Comparison of ENCODE assay signal across 8 mouse cellular contexts in genomic region chr3:90612728-90613291, GRCm38 (mm10). TPM values are rescaled to one million over a fixed set of nuclear protein-coding genes. Genes with fewer than 3 reads are reported as not detected.
DNase-seq lines count a peak whose midpoint lies in the region; ATAC-seq and TF ChIP-seq lines count a peak whose summit lies in the region.

S100a6 (plus strand) TSS chr3:90612882.

- peaks cover 4% of the 10 kb centered on the region; the same call in 1 of the 2 replicates for H3K4me1 ChIP-seq in intestine, postnatal 0 days (replicated peaks; ENCODE audit: control insufficient read depth, insufficient read depth, low read length)
- H3K4me1 ChIP-seq in limb, embryonic 12.5 days (replicated peaks): peaks cover 17% of the 10 kb centered on the region
- peaks cover 7% of the 10 kb centered on the region for H3K4me1 ChIP-seq in midbrain, embryonic 13.5 days (replicated peaks)
- H3K4me1 ChIP-seq in stomach, embryonic 14.5 days (ENCODE audit: control insufficient read depth, insufficient read depth, low read length): peaks cover 16% of the 10 kb centered on the region; the same call in 1 of the 2 replicates

- no peaks in the 10 kb centered on the region for H3K9me3 ChIP-seq in intestine, postnatal 0 days (ENCODE audit: control insufficient read depth)
- H3K9me3 ChIP-seq in limb, embryonic 12.5 days: 0 out of 2 replicates have a peak, but pooled peaks cover 2% of the 10 kb centered on the region
- no peaks in the 10 kb centered on the region for H3K9me3 ChIP-seq in midbrain, embryonic 13.5 days
- no peaks in the 10 kb centered on the region; the same call in 1 of the 2 replicates for H3K9me3 ChIP-seq in stomach, embryonic 14.5 days (ENCODE audit: control insufficient read depth, low read depth, low read length)

- H3K4me2 ChIP-seq in intestine, postnatal 0 days (replicated peaks; ENCODE audit: low read depth): peak within 1 kb of the TSS; percentile 62
- H3K4me2 ChIP-seq in limb, embryonic 12.5 days: peak within 1 kb of the TSS; percentile 78
- H3K4me2 ChIP-seq in midbrain, embryonic 13.5 days (replicated peaks): peak within 1 kb of the TSS; percentile 65
- H3K4me2 ChIP-seq in stomach, embryonic 14.5 days (replicated peaks; ENCODE audit: low read depth, low read length): peak within 1 kb of the TSS; percentile 69

- no peak within 1 kb of the TSS; the same call in none of the 2 replicates for H3K27ac ChIP-seq in intestine, postnatal 0 days (ENCODE audit: low read depth, low read length)
- no peak within 1 kb of the TSS for H3K27ac ChIP-seq in limb, embryonic 12.5 days
- no peak within 1 kb of the TSS for H3K27ac ChIP-seq in midbrain, embryonic 13.5 days
- peak within 1 kb of the TSS; percentile 21; the same call in 1 of the 2 replicates for H3K27ac ChIP-seq in stomach, embryonic 14.5 days (ENCODE audit: low read length)

- TF ChIP-seq CTCF in intestine, postnatal 0 days (IDR thresholded peaks at IDR 0.05; ENCODE audit: low read depth): peak; percentile 82

- peak within 1 kb of the TSS; percentile 34 for H3K9ac ChIP-seq in intestine, postnatal 0 days (ENCODE audit: low read depth, low read length)
- peak within 1 kb of the TSS; percentile 48 for H3K9ac ChIP-seq in limb, embryonic 12.5 days (replicated peaks)
- H3K9ac ChIP-seq in midbrain, embryonic 13.5 days (replicated peaks): peak within 1 kb of the TSS; percentile 39; the same call in 1 of the 2 replicates
- 0 out of 2 replicates have a peak within 1 kb of the TSS, but pooled peaks have one; percentile 25 for H3K9ac ChIP-seq in stomach, embryonic 14.5 days (replicated peaks; ENCODE audit: low read depth, low read length)

- no peaks in the 10 kb centered on the region for H3K27me3 ChIP-seq in intestine, postnatal 0 days (replicated peaks; ENCODE audit: control insufficient read depth, insufficient read depth, low read length)
- H3K27me3 ChIP-seq in limb, embryonic 12.5 days: no peaks in the 10 kb centered on the region
- peaks cover 10% of the 10 kb centered on the region for H3K27me3 ChIP-seq in midbrain, embryonic 13.5 days
- H3K27me3 ChIP-seq in stomach, embryonic 14.5 days (ENCODE audit: control insufficient read depth, insufficient read depth, low read length): no peaks in the 10 kb centered on the region

- peak; percentile 23; the same call in 1 of the 2 replicates for ATAC-seq in intestine, postnatal 0 days
- ATAC-seq in limb, embryonic 12.5 days (ENCODE audit: insufficient number of reproducible peaks, insufficient read depth, low FRiP score, low TSS enrichment, low read depth): peak; percentile 77; the same call in 1 of the 2 replicates
- ATAC-seq in midbrain, embryonic 13.5 days: peak; percentile 84
- ATAC-seq in stomach, embryonic 14.5 days (ENCODE audit: insufficient number of reproducible peaks, insufficient read depth, low FRiP score, low read depth): peak; percentile 70

- WGBS in intestine, postnatal 0 days: 2% methylated on average over 23 of the region's 23 CpGs
- under 1% methylated on average over 23 of the region's 23 CpGs for WGBS in limb, embryonic 12.5 days
- under 1% methylated on average over 23 of the region's 23 CpGs for WGBS in midbrain, embryonic 13.5 days
- WGBS in stomach, embryonic 14.5 days: 1% methylated on average over 23 of the region's 23 CpGs

- peak within 1 kb of the TSS; percentile 38 for H3K4me3 ChIP-seq in intestine, postnatal 0 days (ENCODE audit: low read depth, low read length)
- peak within 1 kb of the TSS; percentile 42 for H3K4me3 ChIP-seq in limb, embryonic 12.5 days (replicated peaks)
- H3K4me3 ChIP-seq in midbrain, embryonic 13.5 days (replicated peaks): peak within 1 kb of the TSS; percentile 30
- peak within 1 kb of the TSS; percentile 35 for H3K4me3 ChIP-seq in stomach, embryonic 14.5 days (ENCODE audit: low read depth, low read length)

- DNase-seq in frontal cortex, adult 2 months (ENCODE audit: extremely low spot score in 1 of 2, low spot score in 1 of 2): peak in 1 of 2 experiments; percentile 70
- no peak for DNase-seq in frontal cortex, postnatal 14 days (ENCODE audit: low spot score in 2 of 2)
- DNase-seq in embryo, embryonic 11 days: peak; percentile 83
- peak; percentile 99 for DNase-seq in heart, adult 11 months

- no peaks in the 10 kb centered on the region for H3K36me3 ChIP-seq in intestine, postnatal 0 days (ENCODE audit: control insufficient read depth, insufficient read depth)
- no peaks in the 10 kb centered on the region for H3K36me3 ChIP-seq in limb, embryonic 12.5 days
- H3K36me3 ChIP-seq in midbrain, embryonic 13.5 days: no peaks in the 10 kb centered on the region
- no peaks in the 10 kb centered on the region for H3K36me3 ChIP-seq in stomach, embryonic 14.5 days (ENCODE audit: control insufficient read depth, insufficient read depth, low read length)

RNA-seq across cellular contexts. Expression of gene S100a6, which starts in this region (rescaled TPM):
- 50.6 and 60.9 TPM in 2 replicates for polyA plus RNA-seq in frontal cortex, adult 2 months (2012; rRNA removed)
- 374 and 424 TPM in 2 replicates for polyA plus RNA-seq in intestine, postnatal 0 days (2015; fragmentation: Nextera tagmentation; extraction: Ambion mirVana)
- 25.4 and 30.1 TPM in 2 replicates for polyA plus RNA-seq in limb, embryonic 12.5 days (2016; fragmentation: Nextera tagmentation; extraction: Ambion mirVana)
- polyA plus RNA-seq in midbrain, embryonic 13.5 days (2015; fragmentation: Nextera tagmentation; extraction: Ambion mirVana): 19.7 and 25.0 TPM in 2 replicates
- polyA plus RNA-seq in stomach, embryonic 14.5 days (2014; fragmentation: Nextera tagmentation; extraction: Ambion mirVana): 418 and 466 TPM in 2 replicates

Comparison
In these comparisons a context has a peak if more than half of its experiments do, and no peak if none do; other contexts are left out.
1. DNase-seq: peak in embryo, embryonic 11 days (single experiment) and heart, adult 11 months (single experiment); none in frontal cortex, postnatal 14 days (0 of 2).
2. ATAC-seq: peak in every context shown above with its lines; median percentile 84 in midbrain, embryonic 13.5 days; 77 in limb, embryonic 12.5 days; 70 in stomach, embryonic 14.5 days; 23 in intestine, postnatal 0 days.
3. Peak in every context shown above with its lines, with median percentiles within 50 percentile points of each other: H3K4me2 ChIP-seq, H3K4me3 ChIP-seq and H3K9ac ChIP-seq.